Mouse (Mus musculus): ENCODE data around the gene Bahcc1. TPM values are rescaled to one million over a fixed set of nuclear protein-coding genes. Genes with fewer than 3 reads are reported as not detected.

Gene Bahcc1
- total and polyA plus RNA-seq, 3 experiments = 0.04 TPM; not detected in 2

GRCm38 (mm10) chr11:120215726-120216241 lies 17.0 kb upstream of the Bahcc1 start:
- no peak overlapping the region for H3K27ac ChIP-seq (ENCODE audit: insufficient read depth, low read depth)
- H3K4me3 ChIP-seq (replicated peaks in 1 of 3; ENCODE audit: low read depth in 2 of 3, low read length in 2 of 3, poor library complexity in 1 of 3) = no peak overlapping the region
- no peaks in the 10 kb centered on the region for H3K79me2 ChIP-seq (replicated peaks; ENCODE audit: control insufficient read depth, extremely low read depth, insufficient read depth, poor library complexity, severe bottlenecking)
- peaks cover 0 to 5% of the 10 kb centered on the region in 2 experiments; a peak in 1 of 4 replicates for H3K4me1 ChIP-seq (ENCODE audit: control insufficient read depth in 1 of 2, insufficient read depth in 2 of 2)
- H3K4me2 ChIP-seq (ENCODE audit: insufficient read depth, low read depth, poor library complexity, severe bottlenecking) = no peak overlapping the region
- no peaks in the 10 kb centered on the region for H3K36me3 ChIP-seq (replicated peaks in 1 of 2; ENCODE audit: control insufficient read depth in 1 of 2, insufficient read depth in 1 of 2, low read length in 1 of 2)
- no peak for DNase-seq (ENCODE audit: extremely low read depth)
- in situ Hi-C loops (cut with MboI; ENCODE audit: low pct_ligation_motif_present, low pct_unique_long_range_greater_than_20kb, low sequenced_read_pairs) = no loop called here
- dilution Hi-C loops (cut with MboI; ENCODE audit: extremely low pct_ligation_motif_present, extremely low pct_unique_long_range_greater_than_20kb, low sequenced_read_pairs) = no loop called here
- H3K9ac ChIP-seq (ENCODE audit: insufficient read depth, low read depth) = no peak overlapping the region
- peaks cover 72% of the 10 kb centered on the region for H3K27me3 ChIP-seq (replicated peaks)
- TF ChIP-seq JUND (conservative IDR thresholded peaks at IDR 0.05; ENCODE audit: low read depth, low read length) (no peak), ZMIZ1 (IDR thresholded peaks at IDR 0.05; ENCODE audit: low read depth, low read length) (no peak), NELFE (IDR thresholded peaks at IDR 0.05; ENCODE audit: low read depth, low read length) (no peak), HCFC1 (IDR thresholded peaks at IDR 0.05; ENCODE audit: low read depth, low read length) (no peak), MAX (IDR thresholded peaks at IDR 0.05; ENCODE audit: low read length) (no peak), TCF12 (IDR thresholded peaks at IDR 0.05; ENCODE audit: low read depth, low read length) (no peak), MAZ (IDR thresholded peaks at IDR 0.05; ENCODE audit: low read depth, low read length) (no peak), ETS1 (conservative IDR thresholded peaks at IDR 0.05; ENCODE audit: low read depth, low read length) (no peak), CHD1 (IDR thresholded peaks at IDR 0.05; ENCODE audit: low read depth, low read length) (no peak), JUN (IDR thresholded peaks at IDR 0.05; ENCODE audit: insufficient read depth, low read depth, low read length) (no peak)
- H3K9me3 ChIP-seq (replicated peaks; ENCODE audit: low read length) = peaks cover 12% of the 10 kb centered on the region

- Histone ChIP-seq H3K36me3 (replicated peaks in 1 of 2; ENCODE audit: control insufficient read depth in 1 of 2, insufficient read depth in 1 of 2, low read length in 1 of 2) (no peaks in the 10 kb centered on the region), H3K4me1 (ENCODE audit: control insufficient read depth in 1 of 2, insufficient read depth in 2 of 2) (peaks cover 0 to 5% of the 10 kb centered on the region in 2 experiments; a peak in 1 of 4 replicates), H3K79me2 (replicated peaks; ENCODE audit: control insufficient read depth, extremely low read depth, insufficient read depth, poor library complexity, severe bottlenecking) (no peaks in the 10 kb centered on the region), H3K9ac (ENCODE audit: insufficient read depth, low read depth) (no peak overlapping the region), H3K9me3 (replicated peaks; ENCODE audit: low read length) (peaks cover 12% of the 10 kb centered on the region), H3K27me3 (replicated peaks) (peaks cover 74% of the 10 kb centered on the region), H3K4me3 (replicated peaks in 1 of 3; ENCODE audit: low read depth in 2 of 3, low read length in 2 of 3, poor library complexity in 1 of 3) (no peak overlapping the region), H3K27ac (ENCODE audit: insufficient read depth, low read depth) (no peak overlapping the region), H3K4me2 (ENCODE audit: insufficient read depth, low read depth, poor library complexity, severe bottlenecking) (no peak overlapping the region)
- TF ChIP-seq ZKSCAN1 (IDR thresholded peaks at IDR 0.05; ENCODE audit: borderline replicate concordance, low read depth, low read length) = no peak
- TF ChIP-seq ELF1 (IDR thresholded peaks at IDR 0.05; ENCODE audit: low read depth, low read length) = no peak
- TF ChIP-seq UBTF (IDR thresholded peaks at IDR 0.05; ENCODE audit: low read depth, low read length) = no peak
- no peak for TF ChIP-seq GABPA (IDR thresholded peaks at IDR 0.05; ENCODE audit: insufficient replicate concordance, low read depth, low read length)
- TF ChIP-seq MAZ (IDR thresholded peaks at IDR 0.05; ENCODE audit: low read depth, low read length) = no peak
- no peak for TF ChIP-seq POLR2AphosphoS2 (IDR thresholded peaks at IDR 0.05; ENCODE audit: low read depth, low read length)
- TF ChIP-seq CHD2 (IDR thresholded peaks at IDR 0.05; ENCODE audit: low read length) = no peak
- TF ChIP-seq RAD21 (IDR thresholded peaks at IDR 0.05; ENCODE audit: low read depth, low read length) = no peak
- TF ChIP-seq E2F4 (IDR thresholded peaks at IDR 0.05; ENCODE audit: insufficient replicate concordance, low read depth, low read length) = no peak
- TF ChIP-seq JUND (conservative IDR thresholded peaks at IDR 0.05; ENCODE audit: low read depth, low read length) = no peak
- no peak for TF ChIP-seq PAX5 (IDR thresholded peaks at IDR 0.05; ENCODE audit: low read length)
- no peak for DNase-seq (ENCODE audit: extremely low read depth)
- dilution Hi-C loops (cut with MboI; ENCODE audit: extremely low pct_ligation_motif_present, extremely low pct_unique_long_range_greater_than_20kb, low sequenced_read_pairs) = no loop called here
- in situ Hi-C loops (cut with MboI; ENCODE audit: low pct_ligation_motif_present, low pct_unique_long_range_greater_than_20kb, low sequenced_read_pairs) = no loop called here
These were observed 16.0 kb upstream of the Bahcc1 start for GRCm38 (mm10) chr11:120216540-120217324.
